Mouse (Mus musculus) liver, adult 2 months (tissue): Measurements from ENCODE around the gene Tecta.

ENCODE experiments used
- CTCF ChIP-seq: fragments of 200-500 bp; IDR thresholded peaks from 2 replicates; pipeline ENCODE4 v1.5.1; 2011; ENCODE audit warnings: low read depth, low read length, control low read depth
- POLR2A ChIP-seq: fragments of 200-500 bp; IDR thresholded peaks from 2 replicates; pipeline ENCODE4 v1.6.1; 2011; ENCODE audit warnings: low read length, control low read depth; ENCODE audit not compliant: insufficient read depth; ENCODE audit errors: extremely low read depth

- TF ChIP-seq POLR2A = no peak
- no peak for TF ChIP-seq CTCF
Measured at GRCm38 (mm10) chr9:42441234-42441633, 41.5 kb upstream of the Tecta start.
